Comparison of ENCODE assay signal across 24 mouse cellular contexts in the genomic region with DNA sequence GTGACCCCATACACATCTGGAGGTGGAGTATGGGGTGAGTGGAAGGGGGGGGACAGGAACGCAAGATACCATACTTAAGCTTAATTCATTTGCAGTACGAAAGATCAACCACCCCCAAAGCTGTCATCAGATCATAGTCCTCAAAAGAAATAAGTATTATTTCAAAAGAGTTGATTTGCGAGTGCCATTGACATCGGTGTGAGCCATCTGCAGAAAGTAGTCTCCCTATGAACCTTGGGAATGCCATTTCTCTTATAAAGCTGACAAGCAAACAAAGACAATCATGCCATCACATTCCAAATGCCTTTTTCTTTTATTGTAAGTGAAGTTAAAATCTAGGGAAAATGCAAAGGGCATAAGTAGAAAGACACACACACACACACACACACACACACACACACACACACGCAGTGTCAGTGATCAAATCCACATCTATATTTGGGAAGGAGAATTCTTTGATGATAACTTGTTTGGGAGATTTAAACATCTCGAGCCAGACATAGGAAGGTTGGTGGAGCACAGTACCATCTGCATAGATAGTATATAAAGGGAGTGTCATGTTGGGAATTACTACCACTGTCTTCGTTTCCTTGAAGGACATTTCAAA. TPM values are rescaled to one million over a fixed set of nuclear protein-coding genes. Genes with fewer than 3 reads are reported as not detected.
DNase-seq lines count a peak whose midpoint lies in the region; ATAC-seq and TF ChIP-seq lines count a peak whose summit lies in the region.
"Had no signal": no experiment of that assay in that cellular context is flagged by ENCODE, and none has a peak within 500 bp of the region (broad histone marks: within the 10 kb centered on the region; RNA-seq: fewer than 3 reads in every experiment).

No protein-coding gene starts in this region.

- 0 out of 2 replicates have a peak overlapping the region, but pooled peaks have one; percentile 7 for H3K4me3 ChIP-seq in midbrain, embryonic 12.5 days
- no peak overlapping the region for H3K4me3 ChIP-seq in midbrain, embryonic 15.5 days
- H3K4me3 ChIP-seq in forebrain, embryonic 15.5 days = no peak overlapping the region
- H3K4me3 ChIP-seq in midbrain, embryonic 13.5 days (replicated peaks) = no peak overlapping the region
- no peak overlapping the region for H3K4me3 ChIP-seq in intestine, postnatal 0 days (ENCODE audit: low read depth, low read length)
- H3K4me3 ChIP-seq: limb, embryonic 15.5 days; neural tube, embryonic 13.5 days had no signal

- no peak overlapping the region for H3K9ac ChIP-seq in midbrain, embryonic 12.5 days (replicated peaks)
- H3K9ac ChIP-seq in midbrain, embryonic 15.5 days = no peak overlapping the region
- no peak overlapping the region for H3K9ac ChIP-seq in forebrain, embryonic 15.5 days (replicated peaks)
- H3K9ac ChIP-seq in midbrain, embryonic 13.5 days (replicated peaks) = no peak overlapping the region
- H3K9ac ChIP-seq in intestine, postnatal 0 days (ENCODE audit: low read depth, low read length) = no peak overlapping the region
- H3K9ac ChIP-seq: limb, embryonic 15.5 days; liver, postnatal 0 days; neural tube, embryonic 13.5 days had no signal

- no peak overlapping the region for H3K27ac ChIP-seq in midbrain, embryonic 12.5 days (replicated peaks)
- H3K27ac ChIP-seq in midbrain, embryonic 15.5 days = no peak overlapping the region
- 0 out of 2 replicates have a peak overlapping the region, but pooled peaks have one; percentile 9 for H3K27ac ChIP-seq in forebrain, embryonic 15.5 days (replicated peaks)
- no peak overlapping the region for H3K27ac ChIP-seq in midbrain, embryonic 13.5 days
- no peak overlapping the region for H3K27ac ChIP-seq in intestine, postnatal 0 days (ENCODE audit: low read depth, low read length)
- H3K27ac ChIP-seq: limb, embryonic 15.5 days; neural tube, embryonic 13.5 days had no signal

- ATAC-seq in midbrain, embryonic 12.5 days (ENCODE audit: low FRiP score, low read depth) = no peak
- ATAC-seq in midbrain, embryonic 15.5 days (replicated peaks) = no peak
- ATAC-seq in forebrain, embryonic 15.5 days (replicated peaks) = no peak
- ATAC-seq in midbrain, embryonic 13.5 days = no peak
- ATAC-seq in intestine, postnatal 0 days = no peak
- ATAC-seq: activated CD4-positive, CD25-positive, alpha-beta regulatory T cell, adult 4 months; liver, postnatal 0 days; Patski had no signal

- peak; percentile 59 for DNase-seq in embryo, embryonic 10.5 days (ENCODE audit: low spot score)
- DNase-seq in embryo, embryonic 11 days = no peak
- no peak for DNase-seq in c-Kit-positive CD71-positive TER-119-positive erythroid progenitor cells, embryonic 14.5 days (ENCODE audit: low spot score)
- DNase-seq: adrenal gland, postnatal 14 days; kidney, adult 18-20 months; kidney, postnatal 14 days; liver, postnatal 0 days; lung, postnatal 36 days; right cerebral cortex, postnatal 4 days; thymus, postnatal 25 days had no signal

- no peak for TF ChIP-seq CTCF in intestine, postnatal 0 days (IDR thresholded peaks at IDR 0.05; ENCODE audit: low read depth)

- WGBS in midbrain, embryonic 12.5 days = 44% methylated on average over 7 of the region's 7 CpGs
- WGBS in midbrain, embryonic 15.5 days = 34% methylated on average over 7 of the region's 7 CpGs
- WGBS in forebrain, embryonic 15.5 days = 57% methylated on average over 7 of the region's 7 CpGs
- 33% methylated on average over 7 of the region's 7 CpGs for WGBS in midbrain, embryonic 13.5 days
- 46% methylated on average over 7 of the region's 7 CpGs for WGBS in intestine, postnatal 0 days

- peaks cover 38% of the 10 kb centered on the region for H3K4me1 ChIP-seq in midbrain, embryonic 12.5 days
- H3K4me1 ChIP-seq in midbrain, embryonic 15.5 days = peaks cover 22% of the 10 kb centered on the region
- H3K4me1 ChIP-seq in forebrain, embryonic 15.5 days = peaks cover 32% of the 10 kb centered on the region
- H3K4me1 ChIP-seq in midbrain, embryonic 13.5 days (replicated peaks) = peaks cover 37% of the 10 kb centered on the region
- H3K4me1 ChIP-seq in intestine, postnatal 0 days (replicated peaks; ENCODE audit: control insufficient read depth, insufficient read depth, low read length) = peaks cover 8% of the 10 kb centered on the region; the same call in 1 of the 2 replicates

- peak overlapping the region; percentile 78 for H3K4me2 ChIP-seq in midbrain, embryonic 12.5 days (replicated peaks)
- no peak overlapping the region for H3K4me2 ChIP-seq in midbrain, embryonic 15.5 days
- H3K4me2 ChIP-seq in forebrain, embryonic 15.5 days (replicated peaks) = no peak overlapping the region
- peak overlapping the region; percentile 12; the same call in 1 of the 2 replicates for H3K4me2 ChIP-seq in midbrain, embryonic 13.5 days (replicated peaks)
- H3K4me2 ChIP-seq in intestine, postnatal 0 days (replicated peaks; ENCODE audit: low read depth) = no peak overlapping the region
- H3K4me2 ChIP-seq: limb, embryonic 15.5 days had no signal

- H3K36me3 ChIP-seq in midbrain, embryonic 12.5 days = no peaks in the 10 kb centered on the region
- H3K36me3 ChIP-seq in midbrain, embryonic 15.5 days (replicated peaks) = no peaks in the 10 kb centered on the region
- H3K36me3 ChIP-seq in forebrain, embryonic 15.5 days = no peaks in the 10 kb centered on the region
- H3K36me3 ChIP-seq in midbrain, embryonic 13.5 days = no peaks in the 10 kb centered on the region
- H3K36me3 ChIP-seq in intestine, postnatal 0 days (ENCODE audit: control insufficient read depth, insufficient read depth) = no peaks in the 10 kb centered on the region
- H3K36me3 ChIP-seq: limb, embryonic 15.5 days; neural tube, embryonic 13.5 days had no signal

- no peaks in the 10 kb centered on the region for H3K9me3 ChIP-seq in midbrain, embryonic 12.5 days
- H3K9me3 ChIP-seq in midbrain, embryonic 15.5 days = no peaks in the 10 kb centered on the region
- H3K9me3 ChIP-seq in forebrain, embryonic 15.5 days = no peaks in the 10 kb centered on the region
- no peaks in the 10 kb centered on the region for H3K9me3 ChIP-seq in midbrain, embryonic 13.5 days
- no peaks in the 10 kb centered on the region for H3K9me3 ChIP-seq in intestine, postnatal 0 days (ENCODE audit: control insufficient read depth)
- H3K9me3 ChIP-seq: limb, embryonic 15.5 days; neural tube, embryonic 13.5 days had no signal

- H3K27me3 ChIP-seq in midbrain, embryonic 12.5 days = peaks cover 85% of the 10 kb centered on the region
- peaks cover 65% of the 10 kb centered on the region for H3K27me3 ChIP-seq in midbrain, embryonic 15.5 days (replicated peaks)
- peaks cover 58% of the 10 kb centered on the region for H3K27me3 ChIP-seq in forebrain, embryonic 15.5 days
- peaks cover 95% of the 10 kb centered on the region for H3K27me3 ChIP-seq in midbrain, embryonic 13.5 days
- H3K27me3 ChIP-seq in intestine, postnatal 0 days (replicated peaks; ENCODE audit: control insufficient read depth, insufficient read depth, low read length) = peaks cover 100% of the 10 kb centered on the region
- H3K27me3 ChIP-seq: Patski had no signal

RNA-seq across cellular contexts. Expression of gene Zic5, which starts 1.4 kb away (rescaled TPM):
- 15.7 and 30.2 TPM in 2 replicates for polyA plus RNA-seq in midbrain, embryonic 12.5 days (2016; fragmentation: Nextera tagmentation; extraction: Ambion mirVana)
- polyA plus RNA-seq in midbrain, embryonic 15.5 days (2015; fragmentation: Nextera tagmentation; extraction: Ambion mirVana) = 13.0 and 14.0 TPM in 2 replicates
- 14.2 and 15.2 TPM in 2 replicates for polyA plus RNA-seq in forebrain, embryonic 15.5 days (2015; fragmentation: Nextera tagmentation; extraction: Ambion mirVana)
- 15.5 and 16.7 TPM in 2 replicates for polyA plus RNA-seq in midbrain, embryonic 13.5 days (2015; fragmentation: Nextera tagmentation; extraction: Ambion mirVana)
- not detected in 2 replicates for polyA plus RNA-seq in intestine, postnatal 0 days (2015; fragmentation: Nextera tagmentation; extraction: Ambion mirVana)
- polyA plus RNA-seq: gonadal fat pad, adult 2 months; liver, postnatal 0 days had no signal

RNA-seq across cellular contexts. Expression of gene Zic2, which starts 8.4 kb away (rescaled TPM):
- polyA plus RNA-seq in midbrain, embryonic 12.5 days (2016; fragmentation: Nextera tagmentation; extraction: Ambion mirVana) = 14.2 and 21.1 TPM in 2 replicates
- polyA plus RNA-seq in midbrain, embryonic 15.5 days (2015; fragmentation: Nextera tagmentation; extraction: Ambion mirVana) = 9.6 and 9.9 TPM in 2 replicates
- 8.4 and 9.3 TPM in 2 replicates for polyA plus RNA-seq in forebrain, embryonic 15.5 days (2015; fragmentation: Nextera tagmentation; extraction: Ambion mirVana)
- polyA plus RNA-seq in midbrain, embryonic 13.5 days (2015; fragmentation: Nextera tagmentation; extraction: Ambion mirVana) = 10.3 and 10.7 TPM in 2 replicates
- polyA plus RNA-seq in intestine, postnatal 0 days (2015; fragmentation: Nextera tagmentation; extraction: Ambion mirVana) = not detected in 2 replicates
- polyA plus RNA-seq: activated CD4-positive, CD25-positive, alpha-beta regulatory T cell, adult 4 months; heart, embryonic 14.5 days; liver, postnatal 0 days had no signal

RNA-seq across cellular contexts. Expression of gene Gm5089, which starts 15.9 kb away (rescaled TPM):
- polyA plus RNA-seq in midbrain, embryonic 12.5 days (2016; fragmentation: Nextera tagmentation; extraction: Ambion mirVana) = 1.7 and 2.6 TPM in 2 replicates
- 0.91 and 1.1 TPM in 2 replicates for polyA plus RNA-seq in midbrain, embryonic 15.5 days (2015; fragmentation: Nextera tagmentation; extraction: Ambion mirVana)
- 0.74 and 0.75 TPM in 2 replicates for polyA plus RNA-seq in forebrain, embryonic 15.5 days (2015; fragmentation: Nextera tagmentation; extraction: Ambion mirVana)
- polyA plus RNA-seq in midbrain, embryonic 13.5 days (2015; fragmentation: Nextera tagmentation; extraction: Ambion mirVana) = 1.1 and 2.3 TPM in 2 replicates
- polyA plus RNA-seq in intestine, postnatal 0 days (2015; fragmentation: Nextera tagmentation; extraction: Ambion mirVana) = not detected in 2 replicates
- polyA plus RNA-seq: activated CD4-positive, CD25-positive, alpha-beta regulatory T cell, adult 4 months; C2C12; embryonic facial prominence, embryonic 14.5 days; gonadal fat pad, adult 2 months; heart, embryonic 14.5 days; liver, postnatal 0 days; Patski; testis, adult 2 months had no signal

RNA-seq across cellular contexts. Expression of gene Gm10837, which starts 23.5 kb away (rescaled TPM):
- polyA plus RNA-seq in midbrain, embryonic 12.5 days (2016; fragmentation: Nextera tagmentation; extraction: Ambion mirVana) = 0.31 and 0.68 TPM in 2 replicates
- 0.51 and 0.77 TPM in 2 replicates for polyA plus RNA-seq in midbrain, embryonic 15.5 days (2015; fragmentation: Nextera tagmentation; extraction: Ambion mirVana)
- 0.57 and 0.63 TPM in 2 replicates for polyA plus RNA-seq in forebrain, embryonic 15.5 days (2015; fragmentation: Nextera tagmentation; extraction: Ambion mirVana)
- 0.43 and 0.73 TPM in 2 replicates for polyA plus RNA-seq in midbrain, embryonic 13.5 days (2015; fragmentation: Nextera tagmentation; extraction: Ambion mirVana)
- polyA plus RNA-seq in intestine, postnatal 0 days (2015; fragmentation: Nextera tagmentation; extraction: Ambion mirVana) = not detected in 2 replicates
- polyA plus RNA-seq: activated CD4-positive, CD25-positive, alpha-beta regulatory T cell, adult 4 months; C2C12; gonadal fat pad, adult 2 months; heart, embryonic 14.5 days; limb, embryonic 15.5 days; liver, postnatal 0 days; Patski; testis, adult 2 months had no signal

Comparison
In these comparisons a context has a peak if more than half of its experiments do, and no peak if none do; other contexts are left out.
1. H3K4me2 ChIP-seq: peak in midbrain, embryonic 12.5 days (single experiment) and midbrain, embryonic 13.5 days (single experiment); none in midbrain, embryonic 15.5 days (single experiment), forebrain, embryonic 15.5 days (single experiment) and intestine, postnatal 0 days (single experiment).
2. RNA of gene Zic5, which starts 1.4 kb away (polyA plus RNA-seq): 15.7 to 30.2 TPM in midbrain, embryonic 12.5 days, 15.5 to 16.7 TPM in midbrain, embryonic 13.5 days, 14.2 to 15.2 TPM in forebrain, embryonic 15.5 days and 13.0 to 14.0 TPM in midbrain, embryonic 15.5 days; not detected in intestine, postnatal 0 days; every median in the first group is over 10 times any median in the second.